Mouse (Mus musculus) hindbrain, embryonic 14.5 days (tissue): Measurements from ENCODE around the gene N4bp2. TPM values are rescaled to one million over a fixed set of nuclear protein-coding genes. Genes with fewer than 3 reads are reported as not detected.

Experiments
- ATAC-seq: fragments of 200-750 bp; cut with Nextera tagmentation; 2 replicates; pipeline ENCODE4 v1.8.0; 2017; ENCODE audit warnings: moderate number of reproducible peaks, mild to moderate bottlenecking, moderate TSS enrichment, moderate library complexity; ENCODE audit not compliant: low FRiP score
- DNase-seq: peaks from one replicate; pipeline ENCODE4 v3.0.0-alpha.2; 2015; ENCODE audit warnings: low spot score
- H3K27ac ChIP-seq: fragments of 300-500 bp; sonication (generic); 2 replicates; pipeline ENCODE4 v1.5.1; 2014; ENCODE audit warnings: mild to moderate bottlenecking, moderate library complexity
- H3K27me3 ChIP-seq: fragments of 300-500 bp; sonication (generic); 2 replicates; pipeline ENCODE4 v1.6.1; 2014; ENCODE audit warnings: mild to moderate bottlenecking, low read length, mixed read lengths; ENCODE audit not compliant: control insufficient read depth, insufficient read depth
- H3K36me3 ChIP-seq: fragments of 300-500 bp; sonication (generic); replicated peaks from 2 replicates; pipeline ENCODE4 v1.6.1; 2014; ENCODE audit not compliant: control insufficient read depth, insufficient read depth
- H3K4me1 ChIP-seq: fragments of 300-500 bp; sonication (generic); replicated peaks from 2 replicates; pipeline ENCODE4 v1.6.1; 2014; ENCODE audit warnings: antibody characterized with exemption, low read length, mixed read lengths; ENCODE audit not compliant: control insufficient read depth, insufficient read depth
- H3K4me2 ChIP-seq: fragments of 300-500 bp; sonication (generic); replicated peaks from 2 replicates; pipeline ENCODE4 v1.6.1; 2014; ENCODE audit warnings: mild to moderate bottlenecking, moderate library complexity
- H3K4me3 ChIP-seq: fragments of 300-500 bp; sonication (generic); replicated peaks from 2 replicates; pipeline ENCODE4 v1.5.1; 2014; ENCODE audit warnings: mild to moderate bottlenecking, low read length
- H3K9ac ChIP-seq: fragments of 300-500 bp; sonication (generic); 2 replicates; pipeline ENCODE4 v1.6.1; 2014
- H3K9me3 ChIP-seq: fragments of 300-500 bp; sonication (generic); 2 replicates; pipeline ENCODE4 v1.6.1; 2016; ENCODE audit warnings: low read length; ENCODE audit not compliant: control insufficient read depth
- WGBS: fragments of 180-500 bp; shearing (Covaris S2); extraction: QIAGEN DNeasy Blood & Tissue Kit; methylation state at CpG from one replicate; pipeline ENCODE4 v1.1.7; 2014; 5-methylcytosine and 5-hydroxymethylcytosine counted together
- polyA plus RNA-seq: library from polyadenylated mRNA; unstranded; fragments of >200 nt; fragmentation: Nextera tagmentation; extraction: Ambion mirVana; gene quantifications from 2 replicates; pipeline ENCODE4 v1.2.1, GENCODE M21; 2014

The N4bp2 gene
- polyA plus RNA-seq, 1 experiment from 2014 or later = 26.9 TPM

GRCm38 (mm10) chr5:65864486-65864885, 101.2 kb downstream of the N4bp2 start:
- Histone ChIP-seq H3K9me3 (no peaks in the 10 kb centered on the region), H3K4me2 (no peak overlapping the region), H3K4me3 (no peak overlapping the region), H3K27me3 (no peaks in the 10 kb centered on the region), H3K4me1 (no peaks in the 10 kb centered on the region), H3K36me3 (no peaks in the 10 kb centered on the region), H3K9ac (no peak overlapping the region), H3K27ac (no peak overlapping the region)
- 90% methylated on average over 7 of the region's 7 CpGs for WGBS
- no peak for ATAC-seq
- no peak for DNase-seq

- H3K27me3 ChIP-seq = no peaks in the 10 kb centered on the region
- no peaks in the 10 kb centered on the region for H3K4me1 ChIP-seq
- H3K4me2 ChIP-seq = no peak overlapping the region
- no peak overlapping the region for H3K4me3 ChIP-seq
- no peaks in the 10 kb centered on the region for H3K36me3 ChIP-seq
- DNase-seq (no peak), ATAC-seq (no peak)
- H3K27ac ChIP-seq = no peak overlapping the region
- H3K9ac ChIP-seq = no peak overlapping the region
- no peaks in the 10 kb centered on the region for H3K9me3 ChIP-seq
- 76% methylated on average over 3 of the region's 3 CpGs for WGBS
These were observed 101.6 kb downstream of the N4bp2 start for GRCm38 (mm10) chr5:65864946-65865345.

GRCm38 (mm10) chr5:65866591-65866990, 103.3 kb downstream of the N4bp2 start:
- H3K9me3 ChIP-seq = no peaks in the 10 kb centered on the region
- no peak overlapping the region for H3K9ac ChIP-seq
- 94% methylated on average over 6 of the region's 6 CpGs for WGBS
- no peak overlapping the region for H3K4me3 ChIP-seq
- H3K4me2 ChIP-seq = no peak overlapping the region
- no peaks in the 10 kb centered on the region for H3K36me3 ChIP-seq
- DNase-seq (no peak), ATAC-seq (no peak)
- no peaks in the 10 kb centered on the region for H3K27me3 ChIP-seq
- H3K27ac ChIP-seq = no peak overlapping the region
- H3K4me1 ChIP-seq = no peaks in the 10 kb centered on the region

GRCm38 (mm10) chr5:65867380-65868116, 104.2 kb downstream of the N4bp2 start:
- Histone ChIP-seq H3K4me3 (no peak overlapping the region), H3K4me2 (no peak overlapping the region), H3K9me3 (no peaks in the 10 kb centered on the region), H3K27ac (no peak overlapping the region), H3K4me1 (no peaks in the 10 kb centered on the region), H3K27me3 (no peaks in the 10 kb centered on the region), H3K9ac (no peak overlapping the region), H3K36me3 (no peaks in the 10 kb centered on the region)
- no peak for ATAC-seq
- DNase-seq = no peak
- WGBS = 90% methylated on average over 7 of the region's 7 CpGs

- no peaks in the 10 kb centered on the region for H3K36me3 ChIP-seq
- ATAC-seq (no peak), DNase-seq (no peak)
- no peak overlapping the region for H3K9ac ChIP-seq
- WGBS = 84% methylated on average over 3 of the region's 3 CpGs
- no peak overlapping the region for H3K4me3 ChIP-seq
- no peak overlapping the region for H3K27ac ChIP-seq
- no peaks in the 10 kb centered on the region for H3K9me3 ChIP-seq
- no peak overlapping the region for H3K4me2 ChIP-seq
- H3K4me1 ChIP-seq = no peaks in the 10 kb centered on the region
- H3K27me3 ChIP-seq = no peaks in the 10 kb centered on the region
These were observed 105.1 kb downstream of the N4bp2 start for GRCm38 (mm10) chr5:65868419-65868818.

GRCm38 (mm10) chr5:65869660-65870059, 106.3 kb downstream of the N4bp2 start:
- 94% methylated on average over 4 of the region's 4 CpGs for whole genome bisulfite sequencing
- DNase-seq (no peak), ATAC-seq (no peak)
- Histone ChIP-seq H3K36me3 (no peaks in the 10 kb centered on the region), H3K27me3 (no peaks in the 10 kb centered on the region), H3K9me3 (no peaks in the 10 kb centered on the region), H3K4me3 (no peak overlapping the region), H3K4me1 (no peaks in the 10 kb centered on the region), H3K9ac (no peak overlapping the region), H3K4me2 (no peak overlapping the region), H3K27ac (no peak overlapping the region)

- H3K27me3 ChIP-seq = no peaks in the 10 kb centered on the region
These were observed 108.1 kb downstream of the N4bp2 start for GRCm38 (mm10) chr5:65871276-65871875.

GRCm38 (mm10) chr5:65873212-65873611, 109.9 kb downstream of the N4bp2 start:
- Histone ChIP-seq H3K4me3 (no peak overlapping the region), H3K36me3 (no peaks in the 10 kb centered on the region), H3K9ac (no peak overlapping the region), H3K9me3 (no peaks in the 10 kb centered on the region), H3K4me1 (no peaks in the 10 kb centered on the region), H3K27ac (no peak overlapping the region), H3K4me2 (no peak overlapping the region), H3K27me3 (no peaks in the 10 kb centered on the region)
- WGBS = 82% methylated on average over 4 of the region's 4 CpGs
- DNase-seq (no peak), ATAC-seq (no peak)

More at GRCm38 (mm10) chr5:65871276-65871875, 108.1 kb downstream of the N4bp2 start:
- Histone ChIP-seq H3K27ac (no peak overlapping the region), H3K36me3 (no peaks in the 10 kb centered on the region), H3K9me3 (no peaks in the 10 kb centered on the region), H3K9ac (no peak overlapping the region), H3K4me3 (no peak overlapping the region), H3K4me2 (no peak overlapping the region), H3K4me1 (no peaks in the 10 kb centered on the region)
- DNase-seq (no peak), ATAC-seq (no peak)
- 91% methylated on average over 13 of the region's 13 CpGs for WGBS

- Histone ChIP-seq H3K27ac (no peak overlapping the region), H3K36me3 (no peaks in the 10 kb centered on the region), H3K4me1 (no peaks in the 10 kb centered on the region), H3K4me2 (no peak overlapping the region), H3K9ac (no peak overlapping the region), H3K9me3 (no peaks in the 10 kb centered on the region), H3K4me3 (no peak overlapping the region), H3K27me3 (no peaks in the 10 kb centered on the region)
- WGBS = 93% methylated on average over 7 of the region's 7 CpGs
- no peak for ATAC-seq
- no peak for DNase-seq
These were observed 111.9 kb downstream of the N4bp2 start for GRCm38 (mm10) chr5:65875269-65875668.
